Mouse (Mus musculus) lung, postnatal 10 days (tissue): ENCODE measurements around the gene Filip1.
"Not testable (repeated sequence)": the region's sequence is repeated elsewhere in the genome, so short reads cannot be mapped to it uniquely, and the experiment has no call there.

Experiments
- DNase-seq: peaks from one replicate; pipeline ENCODE4 v3.0.0; 2021

Filip1 gene

GRCm38 (mm10) chr9:80012751-80013150 lies at the start of gene Filip1:
TSS of gene Filip1 (minus strand) at chr9:80012851.
- DNase-seq, result no peak

GRCm38 (mm10) chr9:80057690-80058089 lies 45.0 kb upstream of the Filip1 start:
- no peak for DNase-seq

GRCm38 (mm10) chr9:80052951-80053350 lies 40.3 kb upstream of the Filip1 start:
- DNase-seq, result no peak

- not testable (repeated sequence) for DNase-seq
Measured at GRCm38 (mm10) chr9:80049271-80049670, 36.6 kb upstream of the Filip1 start.

- not testable (repeated sequence) for DNase-seq
Measured at GRCm38 (mm10) chr9:80044301-80044700, 31.6 kb upstream of the Filip1 start.

GRCm38 (mm10) chr9:80039296-80039815 lies 26.7 kb upstream of the Filip1 start:
- DNase-seq, result no peak

GRCm38 (mm10) chr9:80037997-80038383 lies 25.3 kb upstream of the Filip1 start:
- DNase-seq, result peak; percentile 33

GRCm38 (mm10) chr9:80037262-80037996 lies 24.8 kb upstream of the Filip1 start:
- peak; percentile 74 for DNase-seq

- DNase-seq, result no peak
Measured at GRCm38 (mm10) chr9:80026581-80027021, 13.9 kb upstream of the Filip1 start.

GRCm38 (mm10) chr9:80026017-80026416 lies 13.4 kb upstream of the Filip1 start:
- DNase-seq, result peak; percentile 87

- DNase-seq, result not testable (repeated sequence)
Measured at GRCm38 (mm10) chr9:80025347-80025746, 12.7 kb upstream of the Filip1 start.

GRCm38 (mm10) chr9:80022821-80023220 lies 10.2 kb upstream of the Filip1 start:
- DNase-seq, result peak; percentile 64

- DNase-seq, result no peak
Measured at GRCm38 (mm10) chr9:80021648-80022047, 9.0 kb upstream of the Filip1 start.

GRCm38 (mm10) chr9:80020429-80020828 lies 7.8 kb upstream of the Filip1 start:
- DNase-seq, result no peak

- no peak for DNase-seq
Measured at GRCm38 (mm10) chr9:80012016-80012415, 635 bp downstream of the Filip1 start.

GRCm38 (mm10) chr9:80002394-80003188 lies 10.1 kb downstream of the Filip1 start:
- DNase-seq, result peak; percentile 88

- DNase-seq, result no peak
Measured at GRCm38 (mm10) chr9:79997282-79997681, 15.4 kb downstream of the Filip1 start.

- DNase-seq, result no peak
Measured at GRCm38 (mm10) chr9:79994296-79994695, 18.4 kb downstream of the Filip1 start.

GRCm38 (mm10) chr9:79993066-79993465 lies 19.6 kb downstream of the Filip1 start:
- no peak for DNase-seq

- DNase-seq, result no peak
Measured at GRCm38 (mm10) chr9:79990456-79991017, 22.1 kb downstream of the Filip1 start.

- DNase-seq, result no peak
Measured at GRCm38 (mm10) chr9:79989703-79990102, 22.9 kb downstream of the Filip1 start.

- DNase-seq, result no peak
Measured at GRCm38 (mm10) chr9:79989061-79989460, 23.6 kb downstream of the Filip1 start.

- no peak for DNase-seq
Measured at GRCm38 (mm10) chr9:79983244-79983643, 29.4 kb downstream of the Filip1 start.
